Mouse (Mus musculus): ENCODE data around the gene Klrb1a.

Gene Klrb1a

GRCm38 (mm10) chr6:128606350-128606749 is 17.0 kb downstream of the Klrb1a start:
- in situ Hi-C loops (cut with MboI; ENCODE audit: low pct_unique_long_range_greater_than_20kb in 1 of 2, low sequenced_read_pairs in 2 of 2, unreplicated experiment in 1 of 2) = loop anchor here (10.0 to 25.0 kb wide), 2 partner anchors 158 to 631 kb away; no protein-coding TSS in a partner anchor

GRCm38 (mm10) chr6:128604512-128604911 is 18.8 kb downstream of the Klrb1a start:
- in situ Hi-C loops (cut with MboI; ENCODE audit: low pct_unique_long_range_greater_than_20kb in 1 of 2, low sequenced_read_pairs in 2 of 2, unreplicated experiment in 1 of 2) = loop anchor here (10.0 to 25.0 kb wide), 2 partner anchors 160 to 633 kb away; no protein-coding TSS in a partner anchor

GRCm38 (mm10) chr6:128602463-128603201 is 20.7 kb downstream of the Klrb1a start:
- in situ Hi-C loops (cut with MboI; ENCODE audit: low pct_unique_long_range_greater_than_20kb in 1 of 2, low sequenced_read_pairs in 2 of 2, unreplicated experiment in 1 of 2) = loop anchor here (10.0 to 25.0 kb wide), 2 partner anchors 162 to 635 kb away; no protein-coding TSS in a partner anchor

- in situ Hi-C loops (cut with MboI; ENCODE audit: low pct_unique_long_range_greater_than_20kb in 1 of 2, low sequenced_read_pairs in 2 of 2, unreplicated experiment in 1 of 2) = loop anchor here (10.0 to 25.0 kb wide), 2 partner anchors 163 to 635 kb away; no protein-coding TSS in a partner anchor
These were observed 21.3 kb downstream of the Klrb1a start for GRCm38 (mm10) chr6:128602026-128602425.

GRCm38 (mm10) chr6:128599555-128599954 is 23.8 kb downstream of the Klrb1a start:
- in situ Hi-C loops (cut with MboI; ENCODE audit: low pct_unique_long_range_greater_than_20kb in 1 of 2, low sequenced_read_pairs in 2 of 2, unreplicated experiment in 1 of 2) = loop anchor here in 1 of 2 experiments (25.0 kb wide), 1 partner anchor 212 kb away; the partner anchor contains the start of genes Gm44596, Nrip2 and Tex52

DNA sequence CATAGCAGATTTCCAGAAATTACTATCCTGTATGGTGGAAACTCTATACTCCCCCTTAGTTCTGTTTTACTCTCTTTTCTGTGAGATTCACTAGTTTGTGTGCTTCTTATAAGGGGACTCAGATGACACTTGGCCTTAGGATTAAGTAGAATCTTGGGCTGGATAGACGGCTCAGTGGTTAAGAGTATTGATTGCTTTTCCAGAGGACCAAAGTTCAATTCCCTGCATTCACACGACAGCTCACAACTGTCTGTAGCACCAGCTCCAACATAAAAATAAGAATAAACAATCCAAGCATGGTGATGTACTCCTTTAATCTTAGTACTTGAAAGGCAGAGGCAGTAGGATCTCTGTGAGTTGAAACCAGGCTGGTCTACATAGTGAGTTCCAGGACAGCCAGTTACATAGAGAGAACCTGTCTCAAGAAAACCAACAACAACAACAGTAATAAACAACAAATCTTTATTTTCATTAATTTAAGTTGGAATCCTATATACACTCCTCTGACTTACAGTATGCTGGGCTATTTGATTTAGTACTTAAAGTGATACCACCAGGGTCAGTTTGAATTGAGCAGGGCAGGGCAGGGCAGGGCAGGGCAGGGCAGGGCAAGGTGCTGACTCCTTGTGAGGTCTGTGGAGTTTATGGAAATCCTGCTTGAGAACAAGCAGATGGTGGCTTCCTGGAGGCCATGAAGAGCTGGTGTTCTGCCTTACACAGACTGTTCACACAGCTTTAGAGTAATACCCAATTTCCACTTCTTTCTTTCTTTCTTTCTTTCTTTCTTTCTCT is 24.9 kb downstream of the Klrb1a start:
- in situ Hi-C loops (cut with MboI; ENCODE audit: low pct_unique_long_range_greater_than_20kb in 1 of 2, low sequenced_read_pairs in 2 of 2, unreplicated experiment in 1 of 2) = loop anchor here in 1 of 2 experiments (25.0 kb wide), 1 partner anchor 211 kb away; the partner anchor contains the start of genes Gm44596, Nrip2 and Tex52

- in situ Hi-C loops (cut with MboI; ENCODE audit: low pct_unique_long_range_greater_than_20kb in 1 of 2, low sequenced_read_pairs in 2 of 2, unreplicated experiment in 1 of 2) = loop anchor here in 1 of 2 experiments (25.0 kb wide), 1 partner anchor 210 kb away; the partner anchor contains the start of genes Gm44596, Nrip2 and Tex52
These were observed 26.2 kb downstream of the Klrb1a start for GRCm38 (mm10) chr6:128597121-128597522.

GRCm38 (mm10) chr6:128594651-128595050 is 28.7 kb downstream of the Klrb1a start:
- in situ Hi-C loops (cut with MboI; ENCODE audit: low pct_unique_long_range_greater_than_20kb in 1 of 2, low sequenced_read_pairs in 2 of 2, unreplicated experiment in 1 of 2) = loop anchor here in 1 of 2 experiments (25.0 kb wide), 1 partner anchor 207 kb away; the partner anchor contains the start of genes Gm44596, Nrip2 and Tex52

GRCm38 (mm10) chr6:128589426-128589825 is 33.9 kb downstream of the Klrb1a start:
- in situ Hi-C loops (cut with MboI; ENCODE audit: low pct_unique_long_range_greater_than_20kb in 1 of 2, low sequenced_read_pairs in 2 of 2, unreplicated experiment in 1 of 2) = loop anchor here in 1 of 2 experiments (25.0 kb wide), 1 partner anchor 202 kb away; the partner anchor contains the start of genes Gm44596, Nrip2 and Tex52

- in situ Hi-C loops (cut with MboI; ENCODE audit: low pct_unique_long_range_greater_than_20kb in 1 of 2, low sequenced_read_pairs in 2 of 2, unreplicated experiment in 1 of 2) = loop anchor here in 1 of 2 experiments (25.0 kb wide), 1 partner anchor 200 kb away; the partner anchor contains the start of genes Gm44596, Nrip2 and Tex52
These were observed 35.7 kb downstream of the Klrb1a start for GRCm38 (mm10) chr6:128587619-128588018.

DNA sequence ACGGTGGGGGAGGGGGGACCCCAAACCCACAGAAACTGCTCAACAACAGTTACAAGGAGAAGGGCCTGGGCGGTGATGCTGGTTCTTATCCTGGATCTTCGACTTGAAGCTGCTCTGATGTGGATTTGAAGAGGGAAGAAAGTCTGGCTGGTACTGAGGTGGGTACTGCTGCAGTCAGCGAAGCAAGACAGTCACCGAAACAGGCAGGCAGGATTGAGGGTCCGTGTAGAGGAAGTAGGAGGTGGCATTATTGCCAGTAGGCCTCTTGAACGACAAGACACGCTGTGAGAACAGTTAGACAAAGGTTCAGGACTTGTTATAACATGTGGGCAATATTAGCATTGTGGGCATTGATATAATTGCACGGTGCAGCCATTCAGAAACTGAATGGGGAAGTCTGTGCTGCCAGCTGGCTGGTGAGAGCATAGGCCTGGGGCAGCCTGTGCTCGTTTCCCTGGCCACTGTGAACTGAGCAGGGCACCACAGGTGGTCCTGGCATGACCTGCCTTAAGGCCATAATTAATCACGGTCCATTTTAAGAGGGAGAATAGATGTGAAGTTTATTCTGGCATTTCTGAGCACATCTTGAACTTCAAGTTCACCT is 37.6 kb downstream of the Klrb1a start:
- in situ Hi-C loops (cut with MboI; ENCODE audit: low pct_unique_long_range_greater_than_20kb in 1 of 2, low sequenced_read_pairs in 2 of 2, unreplicated experiment in 1 of 2) = loop anchor here in 1 of 2 experiments (25.0 kb wide), 1 partner anchor 198 kb away; the partner anchor contains the start of genes Gm44596, Nrip2 and Tex52

DNA sequence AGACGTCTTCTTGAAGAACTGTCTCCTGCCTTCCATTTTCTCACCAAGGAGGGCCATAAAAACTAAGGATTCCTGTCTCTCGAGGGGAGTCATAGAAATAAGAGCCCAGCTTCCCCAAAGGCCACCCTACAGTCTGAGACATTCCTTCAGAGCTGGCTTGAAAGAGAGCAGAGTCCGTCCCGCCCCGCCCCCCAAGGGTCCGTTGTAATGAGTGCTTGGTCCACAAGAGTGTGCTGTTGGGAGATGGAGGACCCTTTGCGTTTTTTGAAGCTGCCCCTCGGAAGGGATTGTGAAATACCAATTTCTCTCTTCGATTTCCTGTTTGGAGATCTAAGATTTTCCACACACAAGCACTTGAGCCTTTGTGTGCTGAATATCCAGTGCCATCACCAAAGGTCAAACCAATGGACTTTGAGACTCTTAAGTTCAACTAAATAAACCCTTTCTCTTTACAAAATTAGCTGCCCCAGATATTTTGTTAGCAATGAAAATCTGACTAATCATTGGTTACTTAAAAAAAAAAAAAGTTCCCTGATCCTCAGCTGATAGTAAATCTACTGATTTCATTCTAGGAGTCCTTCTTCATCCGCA is 39.2 kb downstream of the Klrb1a start:
- in situ Hi-C loops (cut with MboI; ENCODE audit: low pct_unique_long_range_greater_than_20kb in 1 of 2, low sequenced_read_pairs in 2 of 2, unreplicated experiment in 1 of 2) = loop anchor here in 1 of 2 experiments (25.0 kb wide), 1 partner anchor 197 kb away; the partner anchor contains the start of genes Gm44596, Nrip2 and Tex52

DNA sequence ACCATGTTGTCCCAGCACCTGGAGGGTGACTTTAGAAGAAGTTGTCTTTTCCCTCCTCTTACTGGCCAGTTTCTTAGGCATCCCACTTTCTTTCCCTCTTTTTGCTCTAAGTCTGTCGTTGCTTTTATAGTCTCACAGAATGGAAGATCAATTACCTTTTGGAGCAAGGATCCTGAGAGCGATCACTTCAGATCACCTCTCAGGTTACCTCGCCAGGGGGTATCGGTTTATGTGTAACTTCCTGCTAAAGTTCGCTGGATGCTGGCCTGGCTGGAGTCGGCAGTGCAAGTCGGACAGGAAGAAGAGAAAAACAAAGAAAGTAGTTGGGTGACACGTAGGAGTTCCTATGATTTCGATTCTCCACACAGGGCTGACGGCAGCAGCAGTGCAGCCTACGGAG is 41.8 kb downstream of the Klrb1a start, which contains the start of gene A2ml1:
Gene A2ml1, minus strand, starts transcription at position 101 of the 400 bp plus-strand sequence.
- in situ Hi-C loops (cut with MboI; ENCODE audit: low pct_unique_long_range_greater_than_20kb in 1 of 2, low sequenced_read_pairs in 2 of 2, unreplicated experiment in 1 of 2) = loop anchor here in 1 of 2 experiments (25.0 kb wide), 1 partner anchor 194 kb away; the partner anchor contains the start of genes Gm44596, Nrip2 and Tex52

DNA sequence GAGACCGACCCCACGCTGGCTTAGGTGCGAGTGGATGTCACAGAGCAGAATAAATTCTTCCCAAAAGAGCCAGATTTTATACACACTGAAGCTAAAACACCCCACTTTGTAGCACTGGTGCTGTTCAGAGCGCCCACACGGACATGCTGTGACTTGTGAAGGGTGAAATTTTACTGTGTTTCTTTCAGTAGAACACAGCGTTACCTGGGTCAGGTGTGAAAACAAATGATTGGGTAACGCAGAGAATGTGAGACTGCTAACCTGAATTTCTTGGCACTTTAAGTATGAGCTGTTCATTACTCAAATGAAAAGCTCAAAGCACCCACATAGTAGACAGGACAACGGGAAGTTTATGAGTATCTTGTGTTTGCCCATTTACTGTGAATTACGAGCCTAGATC is 46.0 kb downstream of the Klrb1a start:
- in situ Hi-C loops (cut with MboI; ENCODE audit: low pct_unique_long_range_greater_than_20kb in 1 of 2, low sequenced_read_pairs in 2 of 2, unreplicated experiment in 1 of 2) = loop anchor here in 1 of 2 experiments (10.0 to 25.0 kb wide), 2 partner anchors 92 to 190 kb away; partner anchors contain the start of genes Gm44596, Nrip2 and Tex52

GRCm38 (mm10) chr6:128566589-128566988 is 56.7 kb downstream of the Klrb1a start:
- in situ Hi-C loops (cut with MboI; ENCODE audit: low pct_unique_long_range_greater_than_20kb in 1 of 2, low sequenced_read_pairs in 2 of 2, unreplicated experiment in 1 of 2) = no loop called here

All from mouse embryonic stem cell (cell line).